Mouse (Mus musculus) lung, embryonic 14.5 days (tissue): ENCODE results near the gene Cers6. TPM values are rescaled to one million over a fixed set of nuclear protein-coding genes. Genes with fewer than 3 reads are reported as not detected.

ENCODE experiments used
- ATAC-seq: fragments of 200-750 bp; cut with Nextera tagmentation; 2 replicates; pipeline ENCODE4 v1.8.0; 2017; ENCODE audit warnings: mild to moderate bottlenecking, moderate TSS enrichment, moderate library complexity; ENCODE audit not compliant: insufficient read depth
- DNase-seq: peaks from one replicate; pipeline ENCODE4 v3.0.0-alpha.2; 2015
- H3K27ac ChIP-seq: fragments of 300-500 bp; sonication (generic); 2 replicates; pipeline ENCODE4 v1.5.1; 2014; ENCODE audit warnings: low read depth, mild to moderate bottlenecking, moderate library complexity
- H3K27me3 ChIP-seq: fragments of 300-500 bp; sonication (generic); 2 replicates; pipeline ENCODE4 v1.6.1; 2014; ENCODE audit warnings: low read length, control low read depth; ENCODE audit not compliant: insufficient read depth
- H3K36me3 ChIP-seq: fragments of 300-500 bp; sonication (generic); 2 replicates; pipeline ENCODE4 v1.6.1; 2014; ENCODE audit warnings: control low read depth; ENCODE audit not compliant: insufficient read depth
- H3K4me1 ChIP-seq: fragments of 300-500 bp; sonication (generic); 2 replicates; pipeline ENCODE4 v1.6.1; 2014; ENCODE audit warnings: antibody characterized with exemption, control low read depth; ENCODE audit not compliant: insufficient read depth
- H3K4me2 ChIP-seq: fragments of 300-500 bp; sonication (generic); 2 replicates; pipeline ENCODE4 v1.6.1; 2014; ENCODE audit warnings: mild to moderate bottlenecking
- H3K4me3 ChIP-seq: fragments of 300-500 bp; sonication (generic); 2 replicates; pipeline ENCODE4 v1.5.1; 2014; ENCODE audit warnings: low read depth, low read length
- H3K9ac ChIP-seq: fragments of 300-500 bp; sonication (generic); 2 replicates; pipeline ENCODE4 v1.6.1; 2014
- H3K9me3 ChIP-seq: fragments of 300-500 bp; sonication (generic); 2 replicates; pipeline ENCODE4 v1.6.1; 2016; ENCODE audit warnings: low read depth, low read length, control low read depth
- CTCF ChIP-seq: IDR thresholded peaks from 2 replicates; pipeline ENCODE4 v1.5.1; 2016; ENCODE audit warnings: antibody characterized with exemption, low read depth
- WGBS: fragments of 180-500 bp; shearing (Covaris S2); extraction: QIAGEN DNeasy Blood & Tissue Kit; methylation state at CpG from one replicate; pipeline ENCODE4 v1.1.7; 2014; 5-methylcytosine and 5-hydroxymethylcytosine counted together
- polyA plus RNA-seq: library from polyadenylated mRNA; unstranded; fragments of >200 nt; fragmentation: Nextera tagmentation; extraction: Ambion mirVana; gene quantifications from 2 replicates; pipeline ENCODE4 v1.2.1, GENCODE M21; 2014

Cers6 gene
- 26.2 and 26.8 TPM in 2 replicates for polyA plus RNA-seq

DNA sequence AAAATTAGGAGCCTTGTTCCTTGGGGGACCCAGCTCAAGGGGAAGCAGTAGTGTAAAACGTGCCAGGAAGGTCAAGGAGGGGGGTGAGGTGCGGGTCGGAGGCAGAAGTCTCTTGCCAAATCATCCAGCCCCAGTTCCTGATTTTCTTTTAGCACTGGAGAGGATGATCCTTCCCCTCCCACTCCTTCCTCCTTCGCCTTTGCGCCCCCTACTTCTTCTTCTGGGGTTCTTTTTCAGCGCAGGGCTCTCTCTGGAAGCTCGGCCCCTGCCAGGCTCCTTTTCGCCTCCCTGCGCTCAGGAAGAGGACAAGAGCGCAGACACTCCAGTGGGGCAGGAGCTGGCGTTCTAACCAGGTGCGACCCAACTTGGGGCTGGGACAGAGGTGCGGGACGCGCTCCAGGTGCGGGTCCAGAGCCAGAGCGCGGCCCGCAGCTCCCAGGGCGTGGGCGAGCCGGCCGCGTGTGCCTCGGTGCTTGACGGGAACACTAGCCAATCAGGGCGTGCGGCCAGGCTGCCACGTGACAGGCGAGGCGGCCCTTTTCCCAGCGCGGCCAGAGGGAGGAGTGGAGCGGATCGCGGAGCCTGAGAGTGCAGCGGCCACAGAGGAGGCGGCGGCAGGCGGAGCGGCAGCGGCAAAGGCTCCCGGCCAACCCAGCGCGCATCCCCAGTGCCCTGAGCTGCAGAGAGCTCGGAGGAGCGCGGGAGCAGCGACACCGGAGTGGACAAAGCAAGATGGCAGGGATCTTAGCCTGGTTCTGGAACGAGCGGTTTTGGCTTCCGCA is at the start of gene Cers6:
Cers6 (plus strand) TSS at position 538 of the 782 bp plus-strand sequence.
- Histone ChIP-seq H3K36me3 (no peaks in the 10 kb centered on the region), H3K4me3 (peak within 1 kb of the TSS; percentile 78), H3K9me3 (no peaks in the 10 kb centered on the region), H3K4me1 (no peaks in the 10 kb centered on the region; the same call in 1 of the 2 replicates), H3K4me2 (peak within 1 kb of the TSS; percentile 81), H3K9ac (peak within 1 kb of the TSS; percentile 83), H3K27me3 (no peaks in the 10 kb centered on the region), H3K27ac (peak within 1 kb of the TSS; percentile 48)
- peak; percentile 40 for TF ChIP-seq CTCF
- WGBS, result under 1% methylated on average over 53 of the region's 53 CpGs
- peak; percentile 98 for ATAC-seq
- peak; percentile 98 for DNase-seq

DNA sequence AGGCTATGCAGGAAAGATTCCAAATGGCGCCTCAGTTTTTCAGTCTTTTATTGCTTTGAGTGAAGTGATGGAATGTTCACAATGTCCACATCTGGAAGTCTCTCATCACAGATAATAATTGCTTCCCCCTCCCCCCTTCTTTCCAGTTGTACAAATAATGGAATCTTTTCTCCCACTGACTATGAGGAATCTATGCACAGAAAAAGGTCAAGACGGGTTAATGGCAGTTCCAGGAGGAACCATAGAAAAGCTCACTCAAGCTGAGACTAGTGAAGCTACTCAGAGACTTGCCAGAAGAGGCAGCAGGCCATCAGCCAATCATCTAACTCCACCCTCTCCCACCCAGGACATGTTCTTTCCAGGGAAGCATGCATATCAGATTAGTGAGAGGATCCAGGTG is 46.8 kb upstream of the Cers6 start:
- no peak overlapping the region for H3K27ac ChIP-seq
- no peaks in the 10 kb centered on the region for H3K4me1 ChIP-seq
- no peak overlapping the region for H3K9ac ChIP-seq
- no peaks in the 10 kb centered on the region for H3K27me3 ChIP-seq
- ATAC-seq, result peak; percentile 86; the same call in 1 of the 2 replicates
- H3K36me3 ChIP-seq, result no peaks in the 10 kb centered on the region
- no peaks in the 10 kb centered on the region for H3K9me3 ChIP-seq
- H3K4me3 ChIP-seq, result no peak overlapping the region
- DNase-seq, result peak; percentile 74
- H3K4me2 ChIP-seq, result no peak overlapping the region
- no peak for TF ChIP-seq CTCF
- WGBS, result 32% methylated on average over 2 of the region's 2 CpGs

DNA sequence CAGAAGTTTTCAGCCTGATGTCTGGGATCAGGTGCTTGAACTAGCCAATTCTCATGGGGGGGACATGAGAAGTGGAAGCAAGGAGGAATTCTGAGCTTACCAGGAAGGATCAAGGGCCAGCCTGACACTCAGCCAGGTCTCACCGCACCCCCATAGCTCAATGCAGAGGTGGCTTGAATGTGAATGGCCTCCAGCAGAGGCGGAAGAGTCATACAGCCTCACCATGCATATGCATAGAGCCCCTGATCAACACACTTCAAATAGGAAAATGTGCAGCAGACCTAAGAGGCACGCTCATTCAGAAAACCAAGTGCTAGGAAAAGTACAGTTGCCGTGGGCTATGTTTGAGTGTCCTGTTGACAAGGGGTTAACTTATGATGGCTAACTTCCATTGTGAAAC is 42.2 kb upstream of the Cers6 start:
- no peak overlapping the region for H3K9ac ChIP-seq
- ATAC-seq, result no peak
- no peak for DNase-seq
- H3K36me3 ChIP-seq, result no peaks in the 10 kb centered on the region
- no peak overlapping the region for H3K4me3 ChIP-seq
- no peaks in the 10 kb centered on the region for H3K9me3 ChIP-seq
- no peak for TF ChIP-seq CTCF
- no peak overlapping the region for H3K27ac ChIP-seq
- H3K4me1 ChIP-seq, result no peaks in the 10 kb centered on the region
- H3K4me2 ChIP-seq, result no peak overlapping the region
- WGBS, result 80% methylated on average over 4 of the region's 4 CpGs
- H3K27me3 ChIP-seq, result no peaks in the 10 kb centered on the region

DNA sequence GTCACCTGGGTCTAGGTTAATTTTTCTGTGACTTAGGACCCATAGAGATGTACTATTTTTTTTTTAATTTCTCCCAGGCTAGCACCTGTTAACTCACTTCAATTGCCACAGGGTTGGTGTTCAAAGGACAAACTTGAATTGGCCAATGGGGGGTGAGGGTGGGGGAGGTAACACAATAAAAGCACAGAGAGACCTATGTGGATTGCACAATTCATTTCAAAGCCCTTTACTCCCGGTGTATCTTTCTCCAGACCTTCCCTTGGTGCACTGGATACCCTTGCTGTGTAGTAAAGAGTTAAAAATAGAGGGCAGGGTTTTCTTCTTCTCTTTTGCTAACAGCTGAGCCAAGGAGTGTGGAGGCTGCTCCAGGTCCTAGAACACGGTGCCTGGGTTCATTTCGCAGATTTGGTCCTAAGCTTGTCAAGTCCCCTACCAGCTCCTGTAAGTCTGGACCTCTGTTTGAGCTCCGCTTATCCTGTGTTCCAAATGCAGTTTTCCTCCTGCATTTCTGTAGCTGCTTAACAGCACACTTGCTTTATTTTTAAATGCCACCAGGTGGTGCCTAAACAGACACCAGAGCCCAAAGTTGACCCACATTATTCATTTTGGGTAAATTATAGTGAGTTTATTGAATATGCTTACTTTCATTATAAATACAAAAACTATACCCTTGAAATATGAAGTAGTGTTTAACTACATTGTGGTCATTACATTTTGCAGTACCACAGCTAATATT is 38.9 kb upstream of the Cers6 start:
- DNase-seq (peak; percentile 8), ATAC-seq (no peak)
- Histone ChIP-seq H3K9me3 (no peaks in the 10 kb centered on the region), H3K27me3 (no peaks in the 10 kb centered on the region), H3K4me1 (no peaks in the 10 kb centered on the region), H3K36me3 (no peaks in the 10 kb centered on the region), H3K9ac (no peak overlapping the region), H3K27ac (no peak overlapping the region), H3K4me3 (no peak overlapping the region), H3K4me2 (no peak overlapping the region)
- 60% methylated on average over 4 of the region's 4 CpGs for WGBS
- TF ChIP-seq CTCF, result peak; percentile 26

DNA sequence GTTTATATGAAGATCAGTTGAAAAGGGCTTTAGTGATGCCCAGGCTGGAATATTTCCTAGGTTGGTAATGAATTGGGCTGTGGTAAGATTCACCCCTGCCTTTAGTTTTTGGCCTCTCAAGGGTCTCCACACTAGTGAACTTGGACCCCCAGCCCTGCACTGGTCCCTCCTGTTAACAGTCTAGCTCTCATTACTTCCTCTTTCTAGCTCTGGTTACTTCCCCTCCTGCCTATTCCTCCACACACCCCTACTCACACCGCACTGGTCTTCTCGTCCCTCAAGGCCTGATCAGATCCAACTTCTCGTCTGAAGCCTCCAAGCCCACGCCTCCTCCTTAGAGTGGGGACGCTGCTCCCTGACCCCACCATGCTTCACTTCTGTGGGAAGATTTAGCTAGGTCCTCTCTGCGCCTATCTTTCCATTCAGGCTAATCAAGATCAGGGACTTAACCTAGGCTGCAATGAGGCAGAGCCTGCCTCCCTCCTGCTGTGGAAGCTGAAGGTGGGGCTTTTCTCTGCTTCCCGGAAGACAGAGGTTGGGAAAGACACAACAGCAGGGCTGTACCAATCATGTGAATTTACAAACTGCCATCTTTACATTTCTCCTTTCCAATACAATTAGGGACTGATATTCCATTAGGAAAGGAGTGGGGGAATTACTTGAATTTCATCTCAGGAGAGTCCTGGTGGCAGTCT is 35.8 kb upstream of the Cers6 start:
- WGBS, result 54% methylated on average over 7 of the region's 7 CpGs
- H3K4me3 ChIP-seq, result no peak overlapping the region
- H3K27ac ChIP-seq, result no peak overlapping the region

DNA sequence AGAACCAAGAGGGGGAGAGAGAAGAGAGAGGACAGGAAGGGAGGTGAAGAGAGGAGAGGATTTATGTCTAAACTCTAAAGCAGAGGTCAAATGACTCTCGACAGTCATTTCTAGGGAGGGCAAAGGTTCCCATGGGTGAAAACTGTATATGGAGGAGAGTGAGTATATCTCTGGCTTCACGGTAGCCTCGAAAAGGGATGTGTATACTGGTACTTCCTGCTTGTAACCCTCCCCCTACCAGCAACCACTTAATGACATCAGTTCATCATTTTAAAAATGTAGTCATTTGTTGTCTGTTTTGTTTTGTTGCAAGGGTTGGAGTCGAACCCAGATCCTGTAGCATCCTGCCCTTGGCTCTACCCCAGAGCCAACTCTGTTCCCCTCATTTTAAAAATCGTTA is 17.9 kb upstream of the Cers6 start:
- DNase-seq, result no peak
- WGBS, result 79% methylated on average over 5 of the region's 5 CpGs
- no peak overlapping the region for H3K4me2 ChIP-seq
- H3K27ac ChIP-seq, result no peak overlapping the region
- no peaks in the 10 kb centered on the region for H3K4me1 ChIP-seq
- no peak for ATAC-seq
- H3K27me3 ChIP-seq, result no peaks in the 10 kb centered on the region
- no peak overlapping the region for H3K4me3 ChIP-seq
- H3K36me3 ChIP-seq, result no peaks in the 10 kb centered on the region
- H3K9me3 ChIP-seq, result no peaks in the 10 kb centered on the region
- H3K9ac ChIP-seq, result no peak overlapping the region
- no peak for TF ChIP-seq CTCF

More for the DNA sequence above, 35.8 kb upstream of the Cers6 start:
- H3K4me1 ChIP-seq, result no peaks in the 10 kb centered on the region
- no peaks in the 10 kb centered on the region for H3K9me3 ChIP-seq
- H3K27me3 ChIP-seq, result no peaks in the 10 kb centered on the region
- no peak overlapping the region for H3K4me2 ChIP-seq
- no peak for ATAC-seq
- DNase-seq, result no peak
- no peak overlapping the region for H3K9ac ChIP-seq
- no peak for TF ChIP-seq CTCF
- no peaks in the 10 kb centered on the region for H3K36me3 ChIP-seq

DNA sequence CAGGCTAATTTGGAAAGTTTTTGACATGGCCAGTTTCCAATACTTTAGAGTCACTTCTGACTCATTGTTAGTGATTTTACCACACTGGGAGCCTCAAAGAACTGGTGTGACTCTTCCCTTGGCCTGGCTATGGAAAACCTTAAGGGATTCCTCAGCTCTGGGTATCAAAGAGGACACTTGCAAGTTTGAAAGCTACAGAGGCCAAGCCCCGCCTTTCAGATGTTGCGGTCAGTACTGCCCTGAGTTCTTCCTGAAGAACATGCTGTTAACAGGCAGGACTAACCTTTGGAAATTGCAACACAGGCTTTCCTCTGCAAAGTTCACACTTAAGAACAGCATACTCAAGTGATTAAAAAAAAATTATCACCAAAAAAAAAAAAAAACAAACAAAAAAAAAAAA is 16.7 kb upstream of the Cers6 start:
- no peak overlapping the region for H3K27ac ChIP-seq
- 97% methylated on average over 2 of the region's 2 CpGs for WGBS

More for the DNA sequence above, 16.7 kb upstream of the Cers6 start:
- H3K9ac ChIP-seq, result no peak overlapping the region
- no peak for TF ChIP-seq CTCF
- H3K9me3 ChIP-seq, result no peaks in the 10 kb centered on the region
- H3K36me3 ChIP-seq, result no peaks in the 10 kb centered on the region
- DNase-seq (no peak), ATAC-seq (no peak)
- no peaks in the 10 kb centered on the region for H3K4me1 ChIP-seq
- H3K4me3 ChIP-seq, result no peak overlapping the region
- H3K4me2 ChIP-seq, result no peak overlapping the region
- H3K27me3 ChIP-seq, result no peaks in the 10 kb centered on the region
